Mouse (Mus musculus): Measurements from ENCODE around the gene Calhm3.
A peak's percentile ranks its signal among the peaks of the same experiment; 100 is the strongest.

DNA sequence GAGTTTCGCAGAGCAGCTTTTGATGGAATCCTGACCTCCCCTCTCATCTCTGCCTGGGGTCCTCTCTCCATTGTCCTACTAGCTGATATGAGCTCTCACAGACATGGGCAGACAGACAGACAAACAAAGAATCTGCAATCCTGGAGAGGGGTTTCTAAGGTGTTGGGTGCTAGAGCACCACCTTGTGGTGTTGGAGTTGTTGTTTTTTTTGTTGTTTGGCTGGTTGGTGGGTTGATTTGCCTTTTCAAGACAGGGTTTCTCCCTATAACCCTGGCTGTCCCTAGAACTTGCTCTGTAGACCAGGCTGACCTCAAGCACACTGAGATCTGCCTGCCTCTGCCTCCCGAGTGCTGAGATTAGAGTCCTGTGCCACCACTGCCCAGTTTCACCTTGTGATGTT, 17.9 kb upstream of the Calhm3 start:
- TF ChIP-seq EP300 (optimal IDR thresholded peaks at IDR 0.05) (no peak), CTCF (IDR thresholded peaks at IDR 0.05; ENCODE audit: low read depth) (peak; percentile 51)
